Mouse (Mus musculus) liver, adult 2 months (tissue): ENCODE data around the gene 1700017B05Rik.

Experiments
- CTCF ChIP-seq: fragments of 200-500 bp; IDR thresholded peaks from 2 replicates; pipeline ENCODE4 v1.5.1; 2011; ENCODE audit warnings: low read depth, low read length, control low read depth
- POLR2A ChIP-seq: fragments of 200-500 bp; IDR thresholded peaks from 2 replicates; pipeline ENCODE4 v1.6.1; 2011; ENCODE audit warnings: low read length, control low read depth; ENCODE audit not compliant: insufficient read depth; ENCODE audit errors: extremely low read depth

GRCm38 (mm10) chr9:57309353-57309752 is 46.9 kb upstream of the 1700017B05Rik start:
- TF ChIP-seq CTCF (no peak), POLR2A (no peak)
